Mouse (Mus musculus): ENCODE data around the gene Serpinb3a.
"Not testable (repeated sequence)": the region's sequence is repeated elsewhere in the genome, so short reads cannot be mapped to it uniquely, and the experiment has no call there.

Gene Serpinb3a

GRCm38 (mm10) chr1:107052203-107052602, at the start of gene Serpinb3a:
Gene Serpinb3a, minus strand, starts transcription at chr1:107052303.
- DNase-seq = no peak

GRCm38 (mm10) chr1:107098417-107098816, 46.3 kb upstream of the Serpinb3a start:
- DNase-seq = no peak

GRCm38 (mm10) chr1:107083406-107083805, 31.3 kb upstream of the Serpinb3a start, which contains the start of gene Serpinb3d:
Gene Serpinb3d, minus strand, starts transcription at chr1:107083506.
- DNase-seq = no peak

GRCm38 (mm10) chr1:107034236-107034635, 17.9 kb downstream of the Serpinb3a start:
- DNase-seq = not testable (repeated sequence)

- DNase-seq = no peak
Observed at GRCm38 (mm10) chr1:107025886-107026285, 26.2 kb downstream of the Serpinb3a start.

GRCm38 (mm10) chr1:107015210-107015609, 36.9 kb downstream of the Serpinb3a start:
- no peak for DNase-seq

- DNase-seq = peak in 1 of 2 experiments; percentile 16
Observed at GRCm38 (mm10) chr1:107014530-107014929, 37.6 kb downstream of the Serpinb3a start.

GRCm38 (mm10) chr1:107006316-107006715, 45.8 kb downstream of the Serpinb3a start:
- DNase-seq = no peak

GRCm38 (mm10) chr1:107001754-107002153, 50.3 kb downstream of the Serpinb3a start:
- no peak for DNase-seq

GRCm38 (mm10) chr1:107000424-107000823, 51.7 kb downstream of the Serpinb3a start:
- no peak for DNase-seq
